Mouse (Mus musculus): ENCODE measurements at regions not wholly inside any gene's neighbourhood (a gene's known extent, or its start where the extent isn't known, plus 50 kb on each side); places are given as distances from the start of the nearest gene placed in this dataset.

DNA sequence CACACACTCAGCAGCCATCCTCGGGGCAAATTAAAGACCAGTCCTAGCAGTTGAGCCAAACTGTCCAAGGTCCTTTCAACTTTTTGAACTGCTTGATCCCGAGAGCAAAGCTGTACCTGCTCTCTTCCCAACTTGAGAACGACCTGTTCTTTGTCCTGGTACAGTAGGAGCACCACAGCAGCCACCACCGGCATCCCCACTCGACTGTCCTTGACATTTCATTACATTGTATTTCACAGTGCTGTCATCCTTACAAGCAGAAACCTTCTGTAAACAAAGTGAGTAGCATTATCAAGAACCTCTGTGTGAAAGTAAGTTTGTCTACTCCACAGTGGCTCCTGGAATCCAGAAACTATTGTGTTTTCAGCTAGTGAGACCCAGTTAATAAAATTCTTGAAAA lies 240.2 kb upstream of the Zfp462 start:
- DNase-seq: no peak

DNA sequence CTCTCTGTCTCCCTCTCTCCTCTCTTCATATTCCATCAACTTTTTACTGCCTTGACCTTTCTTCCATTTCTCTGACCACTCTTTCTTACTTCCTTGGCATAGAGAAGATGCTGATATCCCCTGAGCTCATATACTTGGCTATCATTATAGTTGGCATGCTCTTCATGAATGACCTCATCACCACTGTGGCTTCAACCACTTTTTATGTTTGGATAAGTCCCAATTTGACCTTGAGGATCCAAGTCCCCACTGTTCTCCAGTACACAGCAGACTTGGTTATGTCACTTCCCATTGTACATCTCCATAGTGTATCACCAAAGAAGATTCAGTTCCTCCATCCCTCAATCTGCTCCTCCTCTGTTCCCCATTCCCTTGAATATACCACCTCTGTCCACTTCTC lies 235.1 kb upstream of the Zfp462 start:
- no peak for DNase-seq

DNA sequence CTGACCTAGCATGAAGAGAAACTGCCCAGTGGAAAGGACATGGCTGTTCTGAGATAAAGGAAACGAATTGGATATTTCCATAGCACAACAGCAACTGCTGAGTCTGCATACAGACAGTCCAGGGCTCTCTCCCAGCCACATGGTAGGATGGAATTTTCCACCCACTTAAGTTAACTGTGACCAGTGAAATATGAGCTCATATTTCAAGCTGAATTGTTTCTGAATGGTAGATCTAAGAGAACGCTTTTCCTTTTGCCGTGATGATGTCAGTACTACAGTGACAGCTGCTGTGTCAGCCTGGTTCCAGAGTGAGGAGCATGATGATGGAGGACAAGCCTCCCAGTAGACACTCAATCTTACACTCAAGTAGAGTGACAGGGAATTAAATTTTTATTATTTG lies 231.9 kb upstream of the Zfp462 start:
- DNase-seq: peak; percentile 1

DNA sequence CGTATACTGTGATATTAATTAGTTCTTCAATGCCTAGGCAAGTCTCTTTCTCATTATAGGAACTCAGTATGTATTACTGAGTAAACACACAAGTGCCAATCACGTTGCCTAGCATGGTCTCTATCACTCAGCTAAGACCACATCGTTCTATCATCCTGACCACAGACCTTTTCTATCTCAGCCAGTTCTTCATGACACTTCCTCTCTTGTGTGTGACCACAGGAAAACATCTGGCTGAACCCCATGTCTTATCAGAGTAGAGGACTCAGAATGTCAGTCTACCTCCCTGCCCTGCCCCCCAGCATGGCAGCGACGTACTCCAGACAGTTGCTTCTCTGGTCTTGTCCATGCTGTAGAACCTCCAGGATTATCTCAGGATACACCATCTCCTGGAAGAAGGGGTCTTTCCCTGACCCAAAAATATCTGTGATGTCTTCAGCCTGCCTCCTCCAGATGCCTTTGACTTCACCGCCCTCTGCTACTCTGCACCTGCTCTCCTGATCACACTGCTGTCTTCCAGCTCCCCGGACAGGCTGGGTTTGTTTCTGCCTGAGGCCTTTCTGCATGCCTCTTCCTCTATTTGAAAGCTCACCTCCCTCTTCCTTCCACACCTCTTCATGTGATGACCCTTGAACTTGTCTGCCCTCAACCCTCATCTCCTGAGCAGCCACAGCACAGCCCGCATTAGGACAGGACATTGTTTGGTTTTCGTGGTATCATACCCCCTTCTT lies 230.1 kb upstream of the Zfp462 start:
- no peak for DNase-seq

DNA sequence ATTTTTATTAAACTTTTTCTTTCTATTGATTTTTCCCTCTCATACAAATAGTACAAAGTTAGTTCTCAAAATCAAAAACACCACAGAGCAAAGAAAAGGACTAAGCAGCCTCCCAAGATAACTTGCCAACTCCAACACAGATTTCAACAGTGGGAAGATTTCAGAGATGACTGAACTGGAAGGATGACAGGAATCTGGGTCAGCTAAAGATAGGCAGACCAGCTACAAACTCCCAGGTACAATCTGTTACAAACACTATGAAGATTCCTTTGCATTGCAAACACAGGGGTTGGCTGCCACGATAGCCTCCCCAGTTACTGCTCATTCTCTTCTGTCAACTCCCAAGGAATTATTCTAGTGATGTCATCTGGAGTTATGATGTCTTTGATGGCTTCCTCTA lies 226.8 kb upstream of the Zfp462 start:
- DNase-seq: no peak

DNA sequence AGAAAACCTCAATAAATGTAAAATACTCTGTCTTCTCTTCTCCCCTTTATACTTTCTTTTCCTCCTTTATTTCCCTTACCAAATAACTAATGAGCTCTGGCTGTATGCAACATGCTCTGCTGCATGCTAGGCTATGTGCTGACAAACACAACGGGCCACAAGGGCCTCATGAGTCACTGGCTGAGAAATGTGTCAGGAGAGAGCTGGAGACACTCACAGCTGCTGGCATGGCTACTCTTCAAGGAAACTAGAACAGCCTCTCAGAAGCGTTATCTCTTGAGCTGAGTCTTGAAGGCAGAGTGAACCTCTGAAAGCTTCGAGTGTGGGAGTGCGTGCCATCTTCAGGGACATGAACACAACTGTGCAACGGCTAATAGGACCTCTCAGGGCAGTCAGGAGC lies 205.8 kb upstream of the Zfp462 start:
- no peak for DNase-seq

DNA sequence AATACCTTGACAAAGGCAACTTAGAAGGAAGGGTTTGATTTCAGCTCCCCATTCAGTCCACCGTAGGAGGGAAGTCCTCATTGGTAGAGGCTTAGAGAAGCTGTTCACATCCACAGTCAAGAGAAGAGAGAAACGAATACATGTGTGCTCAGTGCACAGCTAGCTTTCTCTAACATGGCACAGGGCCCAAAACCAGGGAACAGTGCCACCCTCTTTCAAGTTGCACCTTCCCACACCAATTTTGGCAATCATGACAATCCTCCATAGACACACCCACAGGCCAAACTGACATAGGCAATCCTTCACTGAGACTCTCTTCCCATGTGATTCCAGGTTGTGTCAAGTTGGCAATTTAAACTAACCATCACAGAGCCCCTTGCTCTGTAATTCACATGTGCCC lies 193.4 kb upstream of the Zfp462 start:
- DNase-seq: no peak

DNA sequence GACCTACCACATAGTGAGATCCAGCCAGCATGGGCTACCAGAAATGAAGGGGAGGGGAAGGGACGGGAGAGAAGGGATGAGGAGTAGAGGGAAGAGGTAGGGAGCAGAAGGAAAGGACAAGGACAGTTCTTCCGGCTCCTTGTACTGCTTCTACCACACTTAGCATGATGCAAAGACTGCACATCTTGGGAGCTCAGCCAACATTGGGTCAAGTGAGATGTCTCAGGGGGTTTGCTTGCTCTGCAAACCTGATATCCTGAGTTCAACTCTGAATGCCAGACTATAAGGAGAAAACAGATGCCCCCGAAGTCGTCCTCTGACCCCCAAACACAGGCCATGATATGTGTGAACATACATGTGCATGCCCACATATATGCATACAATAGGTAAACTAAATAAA lies 188.4 kb upstream of the Zfp462 start:
- no peak for DNase-seq

DNA sequence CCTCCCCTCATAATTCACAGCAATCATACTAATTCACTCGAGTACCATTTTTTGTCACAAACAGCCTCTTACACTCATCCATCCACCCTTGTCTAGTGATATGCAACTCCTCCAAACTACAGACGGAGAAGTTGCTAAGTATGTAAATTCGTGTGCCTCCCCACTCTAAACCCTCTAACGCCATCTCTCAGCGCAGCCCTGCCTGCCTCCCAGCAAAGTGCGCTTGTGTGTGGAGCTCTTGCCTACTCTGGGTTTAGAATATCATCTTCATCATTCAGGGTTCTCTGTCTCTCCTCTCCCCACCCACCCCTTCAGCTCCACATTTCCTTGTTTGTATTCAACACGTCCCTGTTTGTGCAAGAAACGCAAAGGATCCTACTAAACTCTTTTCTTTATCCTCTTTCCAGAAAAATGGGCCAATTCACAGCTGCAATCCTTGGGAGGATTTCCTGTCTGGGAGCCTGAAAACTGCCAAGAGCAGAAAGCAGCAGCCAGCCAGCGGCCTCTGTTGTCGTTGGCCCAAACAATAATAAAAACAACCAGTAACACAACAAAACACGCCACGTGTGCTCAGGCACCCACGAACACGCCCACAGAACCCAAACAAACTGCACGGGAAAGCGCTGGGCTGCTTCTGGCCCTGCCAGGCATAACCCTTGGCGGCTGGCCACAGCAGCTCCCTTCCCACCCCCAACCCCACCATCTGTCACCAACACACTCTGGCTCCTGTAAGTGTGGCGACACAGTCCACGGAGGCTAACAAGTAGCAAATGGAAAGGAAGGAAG lies 186.9 kb upstream of the Zfp462 start:
- peak; percentile 19 for DNase-seq

DNA sequence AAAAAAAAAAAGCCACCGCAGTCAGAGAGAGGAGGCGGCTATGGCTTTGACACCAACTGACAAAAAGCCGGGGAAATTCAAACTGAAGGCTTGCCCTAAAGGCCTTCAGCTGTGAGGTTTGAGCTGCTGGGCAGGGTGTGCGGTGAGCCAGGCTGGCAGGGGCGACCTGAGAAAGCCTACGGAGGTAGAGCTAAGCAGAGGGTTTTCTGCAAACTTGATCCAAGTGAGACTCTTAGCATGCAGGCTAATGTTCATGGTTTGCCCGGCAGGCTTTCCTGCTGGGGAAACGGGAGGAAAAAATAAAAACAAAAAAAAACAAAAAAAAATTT lies 186.4 kb upstream of the Zfp462 start:
- DNase-seq: no peak

DNA sequence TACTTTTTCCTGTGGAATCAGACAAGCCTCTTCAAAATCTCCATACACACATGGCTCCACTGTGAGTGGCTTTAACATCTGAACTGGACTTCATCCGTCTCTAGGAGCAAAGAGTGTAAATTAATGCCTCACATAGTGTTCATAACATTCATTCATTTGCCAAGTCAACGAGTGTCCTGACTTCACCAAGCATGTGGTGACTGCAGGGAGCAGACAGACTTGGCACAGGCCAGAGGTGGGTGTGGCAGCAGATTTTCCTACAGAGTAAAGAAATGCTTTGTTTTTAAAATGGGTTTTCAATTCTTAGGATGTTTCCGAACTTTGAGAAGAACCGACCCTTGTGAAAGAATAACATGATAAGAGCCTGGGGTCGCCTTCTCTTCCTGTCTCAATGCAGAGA lies 183.6 kb upstream of the Zfp462 start:
- no peak for DNase-seq

DNA sequence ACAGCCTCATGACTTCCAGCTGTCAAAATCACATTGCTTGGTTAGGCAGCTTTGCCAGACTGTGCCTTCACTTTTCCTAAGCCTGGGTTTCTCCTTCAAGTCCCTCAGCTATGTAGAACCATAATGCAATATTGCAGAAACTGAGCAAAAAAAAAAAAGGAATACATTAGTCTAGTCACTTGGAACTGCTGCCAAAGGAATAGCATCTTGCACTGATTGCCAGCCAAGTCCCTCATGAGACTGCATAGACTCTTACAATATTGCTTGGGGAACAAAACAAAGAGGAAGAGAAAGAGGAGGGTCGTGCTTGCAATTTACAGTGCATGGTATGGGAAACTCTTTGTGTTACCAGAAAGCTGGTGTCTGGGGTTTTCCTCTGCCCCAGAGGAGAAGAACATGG lies 179.8 kb upstream of the Zfp462 start:
- DNase-seq: no peak

DNA sequence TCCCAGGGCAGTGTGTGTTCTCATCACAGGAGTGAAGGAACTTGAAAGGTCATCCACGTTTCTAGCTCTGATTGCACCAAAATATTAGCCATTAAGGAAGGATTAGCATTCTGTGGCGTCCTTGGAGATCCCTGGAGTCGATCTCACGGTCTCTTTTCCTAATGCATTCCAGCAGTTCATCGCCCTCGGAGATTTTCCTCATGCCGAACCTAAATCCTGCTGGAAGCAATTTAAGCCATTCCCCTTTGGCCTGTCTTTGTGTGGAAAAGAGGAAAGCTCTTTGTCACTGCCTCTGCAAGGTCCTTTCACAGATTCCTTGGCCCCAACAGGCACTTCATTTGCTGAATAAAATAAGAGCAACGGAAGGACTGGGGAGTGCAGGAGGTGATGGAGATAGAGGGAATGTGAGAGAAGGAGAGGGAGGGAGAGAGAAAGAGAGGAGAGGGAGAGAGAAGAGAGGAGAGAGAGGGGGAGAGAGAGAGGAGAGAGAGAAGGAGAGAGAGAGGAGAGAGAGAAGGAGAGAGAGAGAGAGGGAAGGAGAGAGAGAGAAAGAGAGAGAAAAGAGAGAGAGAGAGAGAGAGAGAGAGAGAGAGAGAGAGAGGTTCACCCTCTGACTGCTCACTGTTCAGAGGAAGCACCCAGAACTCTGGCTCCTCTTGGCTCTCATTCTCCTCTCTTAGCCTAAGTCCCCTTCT lies 177.2 kb upstream of the Zfp462 start:
- no peak for DNase-seq

DNA sequence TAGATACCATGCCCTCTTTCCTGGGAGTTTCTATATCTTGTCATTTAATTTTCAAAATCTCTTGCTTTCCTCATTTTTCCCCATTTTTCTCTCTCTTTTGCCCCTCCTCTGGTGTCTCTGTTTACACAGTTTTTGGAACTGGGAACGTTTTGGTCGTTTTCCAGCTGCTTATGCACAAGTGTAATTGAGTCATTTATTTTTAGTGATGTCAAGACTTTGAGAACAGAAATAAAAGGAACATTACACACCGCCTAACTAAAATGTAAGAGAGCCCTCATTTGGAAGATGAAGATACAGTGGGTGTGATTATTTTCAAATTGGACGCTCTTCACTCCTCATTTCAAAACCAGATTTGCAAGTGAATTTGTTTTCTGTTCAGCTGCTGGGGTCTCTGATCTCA lies 176.0 kb upstream of the Zfp462 start:
- no peak for DNase-seq

DNA sequence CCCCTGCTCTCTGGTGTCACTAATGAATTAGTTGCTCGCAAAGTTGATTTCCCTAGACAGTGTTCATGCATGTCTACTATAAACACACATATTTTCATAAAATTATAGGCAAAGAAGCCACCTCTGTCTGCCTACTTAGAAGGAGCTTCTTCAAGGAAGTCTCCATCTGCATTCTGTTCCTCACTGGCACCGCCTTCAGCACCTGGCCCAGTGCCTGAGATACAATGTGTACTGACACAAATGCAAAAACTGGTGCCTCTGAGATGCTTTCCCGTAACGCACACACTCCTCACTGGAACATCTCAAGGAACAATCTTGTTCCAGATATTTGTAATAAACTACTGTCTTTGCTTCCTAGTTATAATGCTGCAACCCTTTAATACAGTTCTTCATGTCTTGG lies 170.8 kb upstream of the Zfp462 start:
- no peak for DNase-seq

DNA sequence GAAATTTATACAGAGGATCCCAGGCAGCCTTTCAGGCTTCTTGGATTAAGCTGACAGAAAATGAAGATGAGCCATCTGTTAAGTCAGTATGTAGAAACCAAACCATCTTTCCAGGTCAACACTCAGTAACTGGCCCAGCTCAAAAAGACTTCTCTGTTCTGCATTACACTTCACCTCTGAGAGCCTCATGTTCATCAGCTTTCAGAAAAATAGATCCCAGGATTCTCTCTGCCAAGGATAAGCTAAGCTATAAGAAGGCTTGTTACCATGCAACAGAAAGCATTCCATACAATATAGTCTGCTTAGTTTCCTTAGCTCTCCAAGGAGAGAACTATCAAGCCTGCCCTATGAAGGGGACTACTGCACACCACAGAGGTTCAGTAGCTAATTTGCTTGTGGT lies 170.1 kb upstream of the Zfp462 start:
- no peak for DNase-seq

DNA sequence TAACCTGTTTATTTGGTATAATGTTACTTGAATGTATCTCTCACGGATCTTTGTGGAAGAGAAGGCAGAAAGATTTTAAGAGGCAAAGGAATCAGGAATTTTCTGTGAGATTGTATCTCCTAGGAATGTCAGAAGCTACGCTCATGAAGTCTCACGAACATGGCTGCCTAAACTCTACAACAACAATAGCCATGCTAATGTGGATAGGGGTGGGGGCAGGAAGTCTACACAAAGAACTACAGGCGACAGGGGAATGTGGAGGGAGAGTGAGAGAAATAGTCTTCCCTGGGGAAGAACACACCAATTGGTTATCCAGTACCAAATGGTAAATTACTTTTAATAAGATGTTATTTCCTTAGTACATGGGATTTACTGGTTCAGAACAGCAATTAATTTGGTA lies 164.3 kb upstream of the Zfp462 start:
- no peak for DNase-seq

DNA sequence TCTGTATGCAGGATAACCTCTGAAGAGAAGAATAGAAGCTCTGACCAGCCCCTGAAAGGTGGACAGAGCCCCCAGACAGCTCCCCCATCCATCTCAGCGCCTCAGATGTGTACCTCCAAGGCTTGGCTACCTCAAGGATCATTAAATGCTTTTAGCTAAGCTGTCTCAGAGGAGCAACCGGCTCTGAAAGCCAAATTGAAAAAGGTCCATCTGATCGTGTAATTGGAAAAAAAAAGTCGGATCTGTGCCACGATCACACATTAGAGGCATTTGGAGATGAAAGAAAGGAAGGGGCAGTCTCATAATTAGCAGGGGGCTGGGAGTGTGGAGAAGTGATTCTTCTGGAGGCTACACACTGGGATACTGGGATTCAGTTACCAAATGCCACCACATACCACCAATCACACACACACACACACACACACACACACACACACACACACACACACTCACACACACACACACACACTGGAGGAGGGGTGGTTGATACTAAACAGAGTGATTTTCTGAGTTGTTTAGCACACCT lies 153.6 kb upstream of the Zfp462 start:
- no peak for DNase-seq

DNA sequence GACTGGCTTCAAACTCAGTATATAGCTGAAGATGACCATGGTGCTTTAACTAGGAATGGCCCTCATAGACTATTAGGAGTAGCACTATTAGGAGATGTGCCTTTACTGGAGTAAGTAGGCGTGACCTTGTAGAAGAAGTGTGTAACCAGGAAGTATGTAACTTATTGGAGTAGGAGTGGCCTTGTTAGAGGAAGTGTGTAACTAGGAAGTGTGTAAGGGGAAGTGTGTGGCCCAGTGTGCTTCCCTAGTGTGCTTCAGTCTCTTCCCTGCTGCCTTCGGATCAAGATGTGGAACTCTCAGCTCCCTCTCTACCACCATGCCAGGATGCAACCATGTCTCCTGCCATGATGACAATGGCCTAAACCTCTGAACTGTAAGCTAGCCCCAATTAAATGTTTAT lies 151.0 kb upstream of the Zfp462 start:
- DNase-seq: no peak

DNA sequence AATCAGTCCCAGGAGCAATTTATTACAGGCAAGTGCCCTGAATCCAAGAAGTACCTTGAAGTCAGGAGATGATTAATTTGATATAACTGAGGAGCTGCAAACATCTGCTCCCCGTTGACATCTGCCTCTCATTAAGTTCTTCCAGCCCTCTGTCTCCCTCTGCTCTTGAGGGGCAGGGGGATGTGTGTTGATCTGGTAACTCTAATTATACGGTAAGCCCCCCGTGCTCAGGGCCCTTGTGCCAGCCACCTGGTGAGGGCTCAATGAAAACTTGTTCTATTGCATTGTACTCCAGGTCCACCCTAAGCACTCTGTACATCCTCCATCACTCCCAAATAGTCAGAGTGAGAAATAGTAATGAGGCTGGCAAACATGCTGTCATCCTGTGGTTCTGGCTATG lies 149.6 kb upstream of the Zfp462 start:
- no peak for DNase-seq

DNA sequence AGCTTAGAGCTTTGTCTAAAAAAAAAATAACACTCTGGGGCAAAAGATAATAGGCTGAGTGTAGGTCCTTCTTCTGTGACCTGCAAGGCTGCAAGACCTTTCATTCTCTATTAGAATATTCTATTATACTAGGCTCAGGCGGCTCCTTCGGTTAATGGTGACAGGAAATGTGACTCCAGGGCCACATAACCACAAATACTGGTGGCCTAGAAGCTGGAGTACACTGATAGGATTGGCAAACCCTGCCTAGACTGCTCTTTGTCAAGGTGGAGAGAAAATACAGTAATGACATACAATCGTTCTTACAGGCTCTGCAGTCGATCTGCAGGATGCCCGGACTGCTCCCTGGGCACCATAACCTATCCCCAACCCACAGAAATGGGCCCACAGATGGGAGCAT lies 146.3 kb upstream of the Zfp462 start:
- DNase-seq: no peak

DNA sequence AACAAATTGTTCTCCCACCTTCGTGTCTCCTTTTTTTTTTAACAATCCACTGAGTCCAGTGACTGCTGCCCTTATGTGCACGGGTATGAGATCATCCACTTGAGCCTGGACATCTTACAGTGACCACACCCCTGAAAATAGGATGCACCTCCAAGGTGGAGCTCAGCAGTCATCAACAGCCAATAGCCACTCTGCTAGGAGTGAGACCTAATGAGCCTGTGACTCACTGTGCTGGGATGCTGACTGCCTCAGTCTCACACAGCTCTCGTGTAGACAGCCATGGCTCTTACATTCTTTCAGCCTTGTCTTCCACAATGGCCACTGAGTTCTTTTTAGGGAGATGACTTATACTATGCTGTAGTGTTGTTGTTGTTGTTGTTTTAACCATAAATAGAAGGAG lies 133.7 kb upstream of the Zfp462 start:
- no peak for DNase-seq

DNA sequence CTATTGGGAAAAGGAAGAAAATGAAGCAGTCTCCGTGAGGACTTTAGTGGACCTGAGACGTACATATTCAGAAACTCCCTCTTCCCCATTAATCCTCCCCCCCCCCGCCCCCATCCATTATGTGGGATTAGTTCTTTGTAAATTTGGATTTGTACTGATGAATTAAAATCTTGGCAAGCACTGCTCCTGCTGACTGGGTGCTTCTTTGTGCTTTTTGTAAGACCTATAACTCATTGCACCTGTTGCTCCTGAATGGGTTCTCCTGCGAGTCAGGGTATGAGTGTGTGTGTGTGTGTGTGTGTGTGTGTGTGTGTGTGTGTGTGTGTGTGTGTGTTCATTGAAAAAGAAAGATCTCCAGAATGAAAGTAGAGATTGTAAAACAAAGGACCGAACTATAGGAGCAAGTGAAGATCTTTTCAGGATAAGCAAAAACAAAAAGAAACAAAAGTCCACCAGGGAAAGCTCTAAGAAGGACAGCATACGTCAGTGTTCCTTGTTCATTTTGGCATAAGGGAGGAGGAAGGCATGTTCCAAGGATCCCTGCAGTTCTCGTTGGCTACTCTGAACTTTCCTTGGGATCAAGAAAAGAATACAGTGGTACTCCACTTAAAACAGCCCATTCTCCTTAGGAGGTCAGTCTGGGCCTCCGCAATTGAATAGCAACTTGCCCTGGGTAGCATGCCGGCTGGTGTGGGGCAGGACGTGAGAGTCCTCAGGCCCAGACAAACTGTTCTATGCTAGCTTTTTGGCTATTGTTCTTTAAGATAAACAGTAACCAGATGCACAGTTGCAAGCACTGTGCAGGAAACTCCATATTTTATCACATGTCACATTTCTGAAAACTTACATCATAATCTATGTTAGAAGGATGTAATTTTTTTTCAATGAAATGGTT lies 131.9 kb upstream of the Zfp462 start:
- no peak for DNase-seq
